Mouse (Mus musculus) bone marrow macrophage, adult 2 months (primary cell): ENCODE data around the gene Ttbk2.

Experiments used
- CTCF ChIP-seq: IDR thresholded peaks from 2 replicates; pipeline ENCODE4 v1.5.1; 2012; ENCODE audit warnings: low read depth, mild to moderate bottlenecking, low read length, moderate library complexity
- POLR2A ChIP-seq: IDR thresholded peaks from 2 replicates; pipeline ENCODE4 v1.6.1; 2012; ENCODE audit warnings: mild to moderate bottlenecking, low read depth, low read length, borderline replicate concordance

GRCm38 (mm10) chr2:120731167-120731862 lies 119.1 kb downstream of the Ttbk2 start:
- TF ChIP-seq CTCF (no peak), POLR2A (no peak)
